Mouse (Mus musculus) embryonic facial prominence, embryonic 14.5 days (tissue): Measurements from ENCODE around the gene Ddx58. TPM values are rescaled to one million over a fixed set of nuclear protein-coding genes. Genes with fewer than 3 reads are reported as not detected.

ENCODE experiments used
- ATAC-seq: fragments of 200-750 bp; cut with Nextera tagmentation; 2 replicates; pipeline ENCODE4 v1.8.0; 2017; ENCODE audit warnings: low read depth, moderate number of reproducible peaks, moderate TSS enrichment
- DNase-seq: peaks from one replicate; pipeline ENCODE4 v3.0.0-alpha.2; 2015; ENCODE audit warnings: low spot score
- H3K27ac ChIP-seq: fragments of 300-500 bp; sonication (generic); replicated peaks from 2 replicates; pipeline ENCODE4 v1.5.1; 2014; ENCODE audit warnings: low read depth, mild to moderate bottlenecking, low read length, moderate library complexity
- H3K27me3 ChIP-seq: fragments of 300-500 bp; sonication (generic); replicated peaks from 2 replicates; pipeline ENCODE4 v1.6.1; 2014; ENCODE audit warnings: low read length; ENCODE audit not compliant: control insufficient read depth, insufficient read depth
- H3K36me3 ChIP-seq: fragments of 300-500 bp; sonication (generic); 2 replicates; pipeline ENCODE4 v1.6.1; 2014; ENCODE audit warnings: low read length, mixed read lengths; ENCODE audit not compliant: control insufficient read depth, insufficient read depth
- H3K4me1 ChIP-seq: fragments of 300-500 bp; sonication (generic); 2 replicates; pipeline ENCODE4 v1.6.1; 2014; ENCODE audit warnings: antibody characterized with exemption, low read length; ENCODE audit not compliant: control insufficient read depth, insufficient read depth
- H3K4me2 ChIP-seq: fragments of 300-500 bp; sonication (generic); 2 replicates; pipeline ENCODE4 v1.6.1; 2014; ENCODE audit warnings: low read depth, mild to moderate bottlenecking, low read length, moderate library complexity, mixed read lengths
- H3K4me3 ChIP-seq: fragments of 300-500 bp; sonication (generic); 2 replicates; pipeline ENCODE4 v1.5.1; 2014; ENCODE audit warnings: low read depth, mild to moderate bottlenecking, low read length
- H3K9ac ChIP-seq: fragments of 300-500 bp; sonication (generic); 2 replicates; pipeline ENCODE4 v1.6.1; 2014; ENCODE audit warnings: low read depth, mild to moderate bottlenecking, low read length, moderate library complexity, mixed read lengths
- H3K9me3 ChIP-seq: fragments of 300-500 bp; sonication (generic); 2 replicates; pipeline ENCODE4 v1.6.1; 2016; ENCODE audit warnings: low read length; ENCODE audit not compliant: control insufficient read depth
- WGBS: fragments of 180-500 bp; shearing (Covaris S2); extraction: QIAGEN DNeasy Blood & Tissue Kit; methylation state at CpG from one replicate; pipeline ENCODE4 v1.1.7; 2014; 5-methylcytosine and 5-hydroxymethylcytosine counted together
- polyA plus RNA-seq: library from polyadenylated mRNA; unstranded; fragments of >200 nt; fragmentation: Nextera tagmentation; extraction: Ambion mirVana; gene quantifications from 2 replicates; pipeline ENCODE4 v1.2.1, GENCODE M21; 2014

Ddx58 gene
- polyA plus RNA-seq, 1 experiment from 2014 or later: 9.7 TPM

DNA sequence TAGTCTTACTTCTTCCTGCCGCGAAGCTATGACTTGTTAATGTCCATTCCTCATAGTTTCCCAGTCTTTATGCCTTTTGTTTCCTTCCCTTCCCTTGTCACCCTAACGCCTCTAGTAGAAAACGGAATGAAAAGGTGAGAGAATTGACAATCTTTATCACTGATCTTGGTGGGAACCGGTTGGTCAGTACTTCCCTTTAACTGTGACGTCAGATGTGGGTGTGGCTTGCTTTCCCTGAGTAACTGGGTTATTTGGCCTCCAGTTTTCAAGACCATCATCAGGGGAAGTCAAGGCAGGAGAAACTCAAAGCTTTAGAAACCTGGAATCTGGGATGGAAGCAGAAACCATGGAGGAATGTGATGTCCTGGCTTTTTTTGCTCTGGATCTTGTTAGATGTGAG is 2.3 kb upstream of the Ddx58 start:
- H3K27ac ChIP-seq: no peak overlapping the region
- H3K4me2 ChIP-seq: no peak overlapping the region
- no peak for ATAC-seq
- H3K4me1 ChIP-seq: 0 out of 2 replicates have a peak, but pooled peaks cover 3% of the 10 kb centered on the region
- H3K4me3 ChIP-seq: no peak overlapping the region
- DNase-seq: no peak
- H3K36me3 ChIP-seq: no peaks in the 10 kb centered on the region
- WGBS: 52% methylated on average over 6 of the region's 6 CpGs
- H3K9me3 ChIP-seq: no peaks in the 10 kb centered on the region
- no peak overlapping the region for H3K9ac ChIP-seq
- no peaks in the 10 kb centered on the region for H3K27me3 ChIP-seq

GRCm38 (mm10) chr4:40240272-40240744 is 680 bp upstream of the Ddx58 start:
- Histone ChIP-seq H3K36me3 (no peaks in the 10 kb centered on the region), H3K27ac (no peak overlapping the region), H3K4me3 (peak overlapping the region; percentile 62), H3K9ac (peak overlapping the region; percentile 68; the same call in 1 of the 2 replicates), H3K27me3 (no peaks in the 10 kb centered on the region), H3K4me1 (0 out of 2 replicates have a peak, but pooled peaks cover 3% of the 10 kb centered on the region), H3K9me3 (no peaks in the 10 kb centered on the region), H3K4me2 (peak overlapping the region; percentile 70)
- ATAC-seq (no peak), DNase-seq (no peak)
- WGBS: 38% methylated on average over 5 of the region's 5 CpGs

- Histone ChIP-seq H3K4me1 (0 out of 2 replicates have a peak, but pooled peaks cover 3% of the 10 kb centered on the region), H3K27ac (peak overlapping the region; percentile 39), H3K27me3 (no peaks in the 10 kb centered on the region), H3K36me3 (0 out of 2 replicates have a peak, but pooled peaks cover 3% of the 10 kb centered on the region), H3K9ac (peak overlapping the region; percentile 68), H3K4me2 (peak overlapping the region; percentile 70), H3K9me3 (no peaks in the 10 kb centered on the region), H3K4me3 (peak overlapping the region; percentile 62)
- ATAC-seq: peak; percentile 84
- whole genome bisulfite sequencing: 2% methylated on average over 17 of the region's 17 CpGs
- peak; percentile 70 for DNase-seq
These were observed 882 bp downstream of the Ddx58 start for GRCm38 (mm10) chr4:40238483-40239408.

GRCm38 (mm10) chr4:40236829-40237228 is 2.8 kb downstream of the Ddx58 start:
- H3K9ac ChIP-seq: no peak overlapping the region

DNA sequence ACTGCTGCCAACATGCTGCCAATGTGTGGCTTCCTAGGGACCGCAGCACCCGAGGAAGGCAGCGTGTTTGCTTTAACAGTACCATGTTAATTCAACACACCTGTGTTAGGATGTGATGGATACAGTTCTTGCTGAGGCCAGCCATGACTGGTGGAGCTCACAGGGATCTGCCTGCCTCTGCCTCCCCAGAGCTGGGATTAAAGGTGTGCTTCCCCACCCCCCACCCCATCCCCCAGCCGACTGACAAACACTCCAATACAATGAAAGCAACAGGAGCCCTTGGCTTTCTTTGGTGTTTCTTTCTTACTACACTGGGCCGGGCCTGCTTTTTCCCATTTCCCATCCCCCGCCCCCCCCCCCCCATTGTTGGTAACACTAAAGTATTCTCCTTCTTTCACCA is 5.4 kb downstream of the Ddx58 start:
- H3K27ac ChIP-seq: no peak overlapping the region
- DNase-seq: no peak
- WGBS: 90% methylated on average over 5 of the region's 6 CpGs
- H3K9me3 ChIP-seq: no peaks in the 10 kb centered on the region
- H3K36me3 ChIP-seq: 0 out of 2 replicates have a peak, but pooled peaks cover 3% of the 10 kb centered on the region
- ATAC-seq: no peak
- H3K4me2 ChIP-seq: no peak overlapping the region
- H3K4me1 ChIP-seq: no peaks in the 10 kb centered on the region
- H3K9ac ChIP-seq: no peak overlapping the region
- no peak overlapping the region for H3K4me3 ChIP-seq
- H3K27me3 ChIP-seq: no peaks in the 10 kb centered on the region

More at GRCm38 (mm10) chr4:40236829-40237228, 2.8 kb downstream of the Ddx58 start:
- Histone ChIP-seq H3K4me2 (no peak overlapping the region), H3K27ac (no peak overlapping the region), H3K4me3 (no peak overlapping the region), H3K4me1 (0 out of 2 replicates have a peak, but pooled peaks cover 3% of the 10 kb centered on the region), H3K27me3 (no peaks in the 10 kb centered on the region), H3K36me3 (0 out of 2 replicates have a peak, but pooled peaks cover 3% of the 10 kb centered on the region), H3K9me3 (no peaks in the 10 kb centered on the region)
- ATAC-seq: no peak
- WGBS: 79% methylated on average over 4 of the region's 4 CpGs
- no peak for DNase-seq

DNA sequence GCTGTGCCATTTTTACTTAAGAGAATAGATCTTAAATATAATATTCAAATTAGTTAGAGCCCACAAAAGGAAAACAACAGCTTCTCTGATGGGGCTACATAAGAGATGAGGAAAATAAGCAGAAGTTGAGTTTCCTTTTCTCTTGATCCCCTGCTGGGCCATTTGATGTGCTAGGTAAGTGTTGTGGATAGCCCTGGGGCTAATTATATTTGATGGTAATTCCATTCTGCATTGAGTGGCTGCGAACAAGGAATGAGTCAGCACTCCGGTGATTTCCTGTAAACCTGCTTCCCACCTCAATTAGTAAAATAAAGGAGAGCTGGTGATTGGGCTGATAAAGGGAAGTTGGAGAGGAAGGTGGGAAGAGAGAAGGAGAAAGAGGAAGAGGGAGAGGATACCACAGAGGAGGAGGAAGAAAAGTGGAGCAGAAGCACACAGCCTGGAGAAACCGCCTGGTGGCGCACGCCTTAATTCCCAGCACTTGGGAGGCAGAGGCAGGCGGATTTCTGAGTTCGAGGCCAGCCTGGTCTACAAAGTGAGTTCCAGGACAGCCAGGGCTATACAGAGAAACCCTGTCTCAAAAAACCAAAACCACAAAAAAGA is 6.5 kb downstream of the Ddx58 start:
- ATAC-seq: no peak
- Histone ChIP-seq H3K4me1 (no peaks in the 10 kb centered on the region), H3K36me3 (peaks cover 5% of the 10 kb centered on the region; the same call in 1 of the 2 replicates), H3K27ac (no peak overlapping the region), H3K4me2 (no peak overlapping the region), H3K4me3 (no peak overlapping the region), H3K9me3 (no peaks in the 10 kb centered on the region), H3K27me3 (no peaks in the 10 kb centered on the region), H3K9ac (no peak overlapping the region)
- no peak for DNase-seq
- 89% methylated on average over 7 of the region's 7 CpGs for WGBS

GRCm38 (mm10) chr4:40229723-40230122 is 9.9 kb downstream of the Ddx58 start:
- H3K4me2 ChIP-seq: no peak overlapping the region
- no peak overlapping the region for H3K4me3 ChIP-seq
- DNase-seq: no peak
- H3K4me1 ChIP-seq: no peaks in the 10 kb centered on the region
- no peaks in the 10 kb centered on the region for H3K9me3 ChIP-seq
- ATAC-seq: no peak
- no peak overlapping the region for H3K27ac ChIP-seq
- peaks cover 9% of the 10 kb centered on the region; the same call in 1 of the 2 replicates for H3K36me3 ChIP-seq
- H3K27me3 ChIP-seq: no peaks in the 10 kb centered on the region
- H3K9ac ChIP-seq: no peak overlapping the region
- 91% methylated on average over 6 of the region's 6 CpGs for WGBS

GRCm38 (mm10) chr4:40227886-40228285 is 11.7 kb downstream of the Ddx58 start:
- H3K9ac ChIP-seq: no peak overlapping the region
- WGBS: 92% methylated on average over 7 of the region's 7 CpGs
- no peak for DNase-seq

More at GRCm38 (mm10) chr4:40227886-40228285, 11.7 kb downstream of the Ddx58 start:
- no peaks in the 10 kb centered on the region for H3K4me1 ChIP-seq
- no peaks in the 10 kb centered on the region for H3K9me3 ChIP-seq
- no peak overlapping the region for H3K4me3 ChIP-seq
- H3K27ac ChIP-seq: no peak overlapping the region
- H3K4me2 ChIP-seq: no peak overlapping the region
- peaks cover 6% of the 10 kb centered on the region; the same call in 1 of the 2 replicates for H3K36me3 ChIP-seq
- no peak for ATAC-seq
- H3K27me3 ChIP-seq: no peaks in the 10 kb centered on the region
